Mouse (Mus musculus): ENCODE results near the gene Card14. TPM values are rescaled to one million over a fixed set of nuclear protein-coding genes. Genes with fewer than 3 reads are reported as not detected.

The Card14 gene
- total RNA-seq, 1 experiment, result 0.22 TPM

- no peak for DNase-seq (ENCODE audit: low read depth, low spot score)
- in situ Hi-C loops (cut with MboI; ENCODE audit: low sequenced_read_pairs in 2 of 2, unreplicated experiment in 2 of 2), result no loop called here
- no peak overlapping the region for H3K4me3 ChIP-seq (ENCODE audit: insufficient read depth in 1 of 2, low read depth in 1 of 2, low read length in 2 of 2, poor library complexity in 1 of 2, severe bottlenecking in 1 of 2)
- TF ChIP-seq HCFC1 (IDR thresholded peaks at IDR 0.05; ENCODE audit: borderline replicate concordance, insufficient read depth, low read length) (no peak), ZNF384 (IDR thresholded peaks at IDR 0.05; ENCODE audit: low read depth, low read length) (no peak), CHD2 (IDR thresholded peaks at IDR 0.05; ENCODE audit: low read depth, low read length) (no peak), ZC3H11A (IDR thresholded peaks at IDR 0.05; ENCODE audit: borderline replicate concordance, low read depth, low read length) (no peak), MAFK (IDR thresholded peaks at IDR 0.05; ENCODE audit: insufficient read depth, low read depth, low read length) (no peak)
- H3K27ac ChIP-seq (ENCODE audit: insufficient read depth, low read depth, low read length, poor library complexity, severe bottlenecking), result no peak overlapping the region
- peaks cover 0 to 2% of the 10 kb centered on the region in 2 experiments; a peak in 1 of 4 replicates for H3K4me1 ChIP-seq (ENCODE audit: control insufficient read depth in 2 of 2, insufficient read depth in 2 of 2, low read length in 2 of 2, poor library complexity in 1 of 2)
- H3K9me3 ChIP-seq (ENCODE audit: control insufficient read depth, insufficient read depth, low read depth, low read length), result no peaks in the 10 kb centered on the region
- H3K36me3 ChIP-seq (ENCODE audit: control insufficient read depth, insufficient read depth, low read length, poor library complexity, severe bottlenecking), result no peaks in the 10 kb centered on the region
- H3K9ac ChIP-seq (ENCODE audit: insufficient read depth, low read depth, low read length, poor library complexity, severe bottlenecking), result no peak overlapping the region
These were observed 6.8 kb downstream of the Card14 start for GRCm38 (mm10) chr11:119314252-119314936.

GRCm38 (mm10) chr11:119316720-119317119, 9.2 kb downstream of the Card14 start:
- Histone ChIP-seq H3K27ac (ENCODE audit: insufficient read depth, low read depth, low read length, poor library complexity, severe bottlenecking) (no peak overlapping the region; the same call in 1 of the 2 replicates), H3K36me3 (ENCODE audit: control insufficient read depth, insufficient read depth, low read length, poor library complexity, severe bottlenecking) (no peaks in the 10 kb centered on the region), H3K9me3 (ENCODE audit: control insufficient read depth, insufficient read depth, low read depth, low read length) (no peaks in the 10 kb centered on the region), H3K4me3 (ENCODE audit: insufficient read depth in 1 of 2, low read depth in 1 of 2, low read length in 2 of 2, poor library complexity in 1 of 2, severe bottlenecking in 1 of 2) (no peak overlapping the region), H3K9ac (ENCODE audit: insufficient read depth, low read depth, low read length, poor library complexity, severe bottlenecking) (no peak overlapping the region), H3K4me1 (ENCODE audit: control insufficient read depth in 2 of 2, insufficient read depth in 2 of 2, low read length in 2 of 2, poor library complexity in 1 of 2) (no peaks in the 10 kb centered on the region)
- in situ Hi-C loops (cut with MboI; ENCODE audit: low sequenced_read_pairs in 2 of 2, unreplicated experiment in 2 of 2), result no loop called here
- TF ChIP-seq ZC3H11A (IDR thresholded peaks at IDR 0.05; ENCODE audit: borderline replicate concordance, low read depth, low read length), result no peak
- TF ChIP-seq ZNF384 (IDR thresholded peaks at IDR 0.05; ENCODE audit: low read depth, low read length), result no peak
- no peak for TF ChIP-seq CHD2 (IDR thresholded peaks at IDR 0.05; ENCODE audit: low read depth, low read length)
- TF ChIP-seq HCFC1 (IDR thresholded peaks at IDR 0.05; ENCODE audit: borderline replicate concordance, insufficient read depth, low read length), result no peak
- TF ChIP-seq MAFK (IDR thresholded peaks at IDR 0.05; ENCODE audit: insufficient read depth, low read depth, low read length), result no peak
- no peak for DNase-seq (ENCODE audit: low read depth, low spot score)

GRCm38 (mm10) chr11:119322521-119322920, 15.0 kb downstream of the Card14 start:
- in situ Hi-C loops (cut with MboI; ENCODE audit: low sequenced_read_pairs in 2 of 2, unreplicated experiment in 2 of 2), result no loop called here
- no peak for DNase-seq (ENCODE audit: low read depth, low spot score)
- no peak overlapping the region for H3K27ac ChIP-seq (ENCODE audit: insufficient read depth, low read depth, low read length, poor library complexity, severe bottlenecking)
- H3K9ac ChIP-seq (ENCODE audit: insufficient read depth, low read depth, low read length, poor library complexity, severe bottlenecking), result no peak overlapping the region; the same call in 1 of the 2 replicates
- no peaks in the 10 kb centered on the region for H3K9me3 ChIP-seq (ENCODE audit: control insufficient read depth, insufficient read depth, low read depth, low read length)
- no peaks in the 10 kb centered on the region for H3K36me3 ChIP-seq (ENCODE audit: control insufficient read depth, insufficient read depth, low read length, poor library complexity, severe bottlenecking)
- no peak overlapping the region for H3K4me3 ChIP-seq (ENCODE audit: insufficient read depth in 1 of 2, low read depth in 1 of 2, low read length in 2 of 2, poor library complexity in 1 of 2, severe bottlenecking in 1 of 2)
- H3K4me1 ChIP-seq (ENCODE audit: control insufficient read depth in 2 of 2, insufficient read depth in 2 of 2, low read length in 2 of 2, poor library complexity in 1 of 2), result no peaks in the 10 kb centered on the region
- TF ChIP-seq ZNF384 (IDR thresholded peaks at IDR 0.05; ENCODE audit: low read depth, low read length), result no peak

GRCm38 (mm10) chr11:119325068-119325467, 17.5 kb downstream of the Card14 start:
- Histone ChIP-seq H3K27ac (ENCODE audit: insufficient read depth, low read depth, low read length, poor library complexity, severe bottlenecking) (no peak overlapping the region), H3K4me1 (ENCODE audit: control insufficient read depth in 2 of 2, insufficient read depth in 2 of 2, low read length in 2 of 2, poor library complexity in 1 of 2) (no peaks in the 10 kb centered on the region), H3K4me3 (ENCODE audit: insufficient read depth in 1 of 2, low read depth in 1 of 2, low read length in 2 of 2, poor library complexity in 1 of 2, severe bottlenecking in 1 of 2) (no peak overlapping the region), H3K9ac (ENCODE audit: insufficient read depth, low read depth, low read length, poor library complexity, severe bottlenecking) (no peak overlapping the region), H3K9me3 (ENCODE audit: control insufficient read depth, insufficient read depth, low read depth, low read length) (no peaks in the 10 kb centered on the region), H3K36me3 (ENCODE audit: control insufficient read depth, insufficient read depth, low read length, poor library complexity, severe bottlenecking) (no peaks in the 10 kb centered on the region)
- TF ChIP-seq ZNF384 (IDR thresholded peaks at IDR 0.05; ENCODE audit: low read depth, low read length) (no peak), CHD2 (IDR thresholded peaks at IDR 0.05; ENCODE audit: low read depth, low read length) (no peak), MAFK (IDR thresholded peaks at IDR 0.05; ENCODE audit: insufficient read depth, low read depth, low read length) (no peak), HCFC1 (IDR thresholded peaks at IDR 0.05; ENCODE audit: borderline replicate concordance, insufficient read depth, low read length) (no peak), ZC3H11A (IDR thresholded peaks at IDR 0.05; ENCODE audit: borderline replicate concordance, low read depth, low read length) (no peak)
- in situ Hi-C loops (cut with MboI; ENCODE audit: low sequenced_read_pairs in 2 of 2, unreplicated experiment in 2 of 2), result no loop called here
- peak; percentile 63 for DNase-seq (ENCODE audit: low read depth, low spot score)

GRCm38 (mm10) chr11:119330592-119330991, 23.0 kb downstream of the Card14 start:
- Histone ChIP-seq H3K36me3 (ENCODE audit: control insufficient read depth, insufficient read depth, low read length, poor library complexity, severe bottlenecking) (no peaks in the 10 kb centered on the region), H3K9me3 (ENCODE audit: control insufficient read depth, insufficient read depth, low read depth, low read length) (no peaks in the 10 kb centered on the region), H3K27ac (ENCODE audit: insufficient read depth, low read depth, low read length, poor library complexity, severe bottlenecking) (no peak overlapping the region), H3K9ac (ENCODE audit: insufficient read depth, low read depth, low read length, poor library complexity, severe bottlenecking) (no peak overlapping the region), H3K4me3 (ENCODE audit: insufficient read depth in 1 of 2, low read depth in 1 of 2, low read length in 2 of 2, poor library complexity in 1 of 2, severe bottlenecking in 1 of 2) (no peak overlapping the region), H3K4me1 (ENCODE audit: control insufficient read depth in 2 of 2, insufficient read depth in 2 of 2, low read length in 2 of 2, poor library complexity in 1 of 2) (no peaks in the 10 kb centered on the region; a peak in 1 of 4 replicates)
- in situ Hi-C loops (cut with MboI; ENCODE audit: low sequenced_read_pairs in 2 of 2, unreplicated experiment in 2 of 2), result no loop called here
- no peak for DNase-seq (ENCODE audit: low read depth, low spot score)
- TF ChIP-seq HCFC1 (IDR thresholded peaks at IDR 0.05; ENCODE audit: borderline replicate concordance, insufficient read depth, low read length) (no peak), CHD2 (IDR thresholded peaks at IDR 0.05; ENCODE audit: low read depth, low read length) (no peak), ZNF384 (IDR thresholded peaks at IDR 0.05; ENCODE audit: low read depth, low read length) (no peak), MAFK (IDR thresholded peaks at IDR 0.05; ENCODE audit: insufficient read depth, low read depth, low read length) (no peak), ZC3H11A (IDR thresholded peaks at IDR 0.05; ENCODE audit: borderline replicate concordance, low read depth, low read length) (no peak)
